Mouse (Mus musculus): Measurements from ENCODE around the gene Gtpbp1. TPM values are rescaled to one million over a fixed set of nuclear protein-coding genes. Genes with fewer than 3 reads are reported as not detected.
A peak's percentile ranks its signal among the peaks of the same experiment; 100 is the strongest.

Gene Gtpbp1
- polyA plus RNA-seq, 1 experiment from 2014 or later = 42.6 TPM

- WGBS = 17% methylated on average over 15 of the region's 15 CpGs
- Histone ChIP-seq H3K4me2 (peak overlapping the region; percentile 80), H3K9me3 (no peaks in the 10 kb centered on the region), H3K27ac (no peak overlapping the region), H3K9ac (replicated peaks) (peak overlapping the region; percentile 93), H3K4me1 (replicated peaks) (peaks cover 46% of the 10 kb centered on the region), H3K4me3 (replicated peaks) (peak overlapping the region; percentile 88), H3K36me3 (no peaks in the 10 kb centered on the region), H3K27me3 (no peaks in the 10 kb centered on the region)
- ATAC-seq (ENCODE audit: insufficient number of reproducible peaks, insufficient read depth, low FRiP score, low TSS enrichment, low read depth) = no peak
Observed at GRCm38 (mm10) chr15:79686046-79686869, 4.4 kb upstream of the Gtpbp1 start.

- peak overlapping the region; percentile 88 for H3K4me3 ChIP-seq (replicated peaks)
- peak overlapping the region; percentile 97 for H3K27ac ChIP-seq
- whole genome bisulfite sequencing = under 1% methylated on average over 33 of the region's 33 CpGs
- H3K27me3 ChIP-seq = no peaks in the 10 kb centered on the region
- ATAC-seq (ENCODE audit: insufficient number of reproducible peaks, insufficient read depth, low FRiP score, low TSS enrichment, low read depth) = no peak
- H3K36me3 ChIP-seq = no peaks in the 10 kb centered on the region
- H3K9me3 ChIP-seq = no peaks in the 10 kb centered on the region
- peak overlapping the region; percentile 93 for H3K9ac ChIP-seq (replicated peaks)
- H3K4me1 ChIP-seq (replicated peaks) = peaks cover 53% of the 10 kb centered on the region
- H3K4me2 ChIP-seq = peak overlapping the region; percentile 80
Observed at GRCm38 (mm10) chr15:79687175-79687574, 3.5 kb upstream of the Gtpbp1 start.

GRCm38 (mm10) chr15:79687646-79688267 is 2.9 kb upstream of the Gtpbp1 start, which contains the start of gene Josd1:
Gene Josd1 (minus strand): TSS chr15:79687919.
- Histone ChIP-seq H3K27me3 (no peaks in the 10 kb centered on the region), H3K36me3 (no peaks in the 10 kb centered on the region), H3K27ac (peak within 1 kb of the TSS; percentile 97), H3K9me3 (no peaks in the 10 kb centered on the region), H3K9ac (replicated peaks) (peak within 1 kb of the TSS; percentile 93), H3K4me2 (peak within 1 kb of the TSS; percentile 80), H3K4me3 (replicated peaks) (peak within 1 kb of the TSS; percentile 88), H3K4me1 (replicated peaks) (peaks cover 59% of the 10 kb centered on the region)
- under 1% methylated on average over 72 of the region's 72 CpGs for WGBS
- ATAC-seq (ENCODE audit: insufficient number of reproducible peaks, insufficient read depth, low FRiP score, low TSS enrichment, low read depth) = peak; percentile 60

GRCm38 (mm10) chr15:79688268-79688956 is 2.2 kb upstream of the Gtpbp1 start:
- peaks cover 55% of the 10 kb centered on the region for H3K4me1 ChIP-seq (replicated peaks)
- no peak for ATAC-seq (ENCODE audit: insufficient number of reproducible peaks, insufficient read depth, low FRiP score, low TSS enrichment, low read depth)
- WGBS = 3% methylated on average over 8 of the region's 8 CpGs

GRCm38 (mm10) chr15:79689662-79690425 is 801 bp upstream of the Gtpbp1 start:
- H3K27me3 ChIP-seq = no peaks in the 10 kb centered on the region
- ATAC-seq (ENCODE audit: insufficient number of reproducible peaks, insufficient read depth, low FRiP score, low TSS enrichment, low read depth) = no peak
- H3K4me3 ChIP-seq (replicated peaks) = peak overlapping the region; percentile 86
- peaks cover 11% of the 10 kb centered on the region for H3K36me3 ChIP-seq
- H3K27ac ChIP-seq = 0 out of 2 replicates have a peak overlapping the region, but pooled peaks have one; percentile 32
- peaks cover 41% of the 10 kb centered on the region for H3K4me1 ChIP-seq (replicated peaks)
- no peaks in the 10 kb centered on the region for H3K9me3 ChIP-seq
- H3K9ac ChIP-seq (replicated peaks) = no peak overlapping the region
- WGBS = 13% methylated on average over 24 of the region's 24 CpGs
- peak overlapping the region; percentile 97 for H3K4me2 ChIP-seq

More at GRCm38 (mm10) chr15:79688268-79688956, 2.2 kb upstream of the Gtpbp1 start:
- Histone ChIP-seq H3K4me2 (peak overlapping the region; percentile 80), H3K4me3 (replicated peaks) (peak overlapping the region; percentile 88), H3K9me3 (no peaks in the 10 kb centered on the region), H3K27me3 (no peaks in the 10 kb centered on the region), H3K36me3 (no peaks in the 10 kb centered on the region), H3K9ac (replicated peaks) (peak overlapping the region; percentile 93), H3K27ac (peak overlapping the region; percentile 97)

GRCm38 (mm10) chr15:79691023-79691508 is 421 bp downstream of the Gtpbp1 start:
- under 1% methylated on average over 30 of the region's 53 CpGs for WGBS
- H3K9ac ChIP-seq (replicated peaks) = peak overlapping the region; percentile 88

GRCm38 (mm10) chr15:79692334-79692733 is 1.7 kb downstream of the Gtpbp1 start:
- Histone ChIP-seq H3K36me3 (peaks cover 29% of the 10 kb centered on the region), H3K9ac (replicated peaks) (no peak overlapping the region), H3K9me3 (no peaks in the 10 kb centered on the region), H3K4me1 (replicated peaks) (peaks cover 25% of the 10 kb centered on the region), H3K4me2 (peak overlapping the region; percentile 17; the same call in 1 of the 2 replicates), H3K27me3 (no peaks in the 10 kb centered on the region), H3K4me3 (replicated peaks) (no peak overlapping the region), H3K27ac (no peak overlapping the region)
- no peak for ATAC-seq (ENCODE audit: insufficient number of reproducible peaks, insufficient read depth, low FRiP score, low TSS enrichment, low read depth)
- 59% methylated on average over 5 of the region's 5 CpGs for WGBS

More at GRCm38 (mm10) chr15:79691023-79691508, 421 bp downstream of the Gtpbp1 start:
- Histone ChIP-seq H3K4me1 (replicated peaks) (peaks cover 29% of the 10 kb centered on the region), H3K9me3 (no peaks in the 10 kb centered on the region), H3K27ac (peak overlapping the region; percentile 88), H3K4me3 (replicated peaks) (peak overlapping the region; percentile 86), H3K36me3 (peaks cover 21% of the 10 kb centered on the region), H3K27me3 (no peaks in the 10 kb centered on the region), H3K4me2 (peak overlapping the region; percentile 97)
- peak; percentile 0; the same call in 1 of the 2 replicates for ATAC-seq (ENCODE audit: insufficient number of reproducible peaks, insufficient read depth, low FRiP score, low TSS enrichment, low read depth)

GRCm38 (mm10) chr15:79693740-79694139 is 3.1 kb downstream of the Gtpbp1 start:
- peaks cover 20% of the 10 kb centered on the region for H3K4me1 ChIP-seq (replicated peaks)
- no peak overlapping the region for H3K4me3 ChIP-seq (replicated peaks)

GRCm38 (mm10) chr15:79694512-79694911 is 3.9 kb downstream of the Gtpbp1 start:
- Histone ChIP-seq H3K27me3 (no peaks in the 10 kb centered on the region), H3K9me3 (no peaks in the 10 kb centered on the region), H3K9ac (replicated peaks) (no peak overlapping the region), H3K4me2 (no peak overlapping the region), H3K36me3 (peaks cover 37% of the 10 kb centered on the region), H3K4me3 (replicated peaks) (no peak overlapping the region), H3K27ac (no peak overlapping the region), H3K4me1 (replicated peaks) (peaks cover 17% of the 10 kb centered on the region)
- WGBS = 88% methylated on average over 4 of the region's 4 CpGs
- ATAC-seq (ENCODE audit: insufficient number of reproducible peaks, insufficient read depth, low FRiP score, low TSS enrichment, low read depth) = no peak

More at GRCm38 (mm10) chr15:79693740-79694139, 3.1 kb downstream of the Gtpbp1 start:
- H3K36me3 ChIP-seq = peaks cover 31% of the 10 kb centered on the region
- H3K27me3 ChIP-seq = no peaks in the 10 kb centered on the region
- 82% methylated on average over 11 of the region's 11 CpGs for WGBS
- ATAC-seq (ENCODE audit: insufficient number of reproducible peaks, insufficient read depth, low FRiP score, low TSS enrichment, low read depth) = no peak
- H3K27ac ChIP-seq = no peak overlapping the region
- H3K9ac ChIP-seq (replicated peaks) = no peak overlapping the region; the same call in 1 of the 2 replicates
- H3K4me2 ChIP-seq = no peak overlapping the region
- H3K9me3 ChIP-seq = no peaks in the 10 kb centered on the region

- Histone ChIP-seq H3K4me3 (replicated peaks) (no peak overlapping the region), H3K27ac (no peak overlapping the region), H3K27me3 (no peaks in the 10 kb centered on the region), H3K4me2 (no peak overlapping the region), H3K9ac (replicated peaks) (no peak overlapping the region), H3K4me1 (replicated peaks) (peaks cover 14% of the 10 kb centered on the region), H3K36me3 (peaks cover 38% of the 10 kb centered on the region), H3K9me3 (no peaks in the 10 kb centered on the region)
- ATAC-seq (ENCODE audit: insufficient number of reproducible peaks, insufficient read depth, low FRiP score, low TSS enrichment, low read depth) = no peak
- WGBS = 75% methylated on average over 3 of the region's 3 CpGs
Observed at GRCm38 (mm10) chr15:79695516-79695915, 4.9 kb downstream of the Gtpbp1 start.
